In genomic region chr9:69566996-69567395, GRCm38 (mm10) we compare ENCODE assay signal across 17 mouse cellular contexts.
A peak's percentile ranks its signal among the peaks of the same experiment; 100 is the strongest.
DNase-seq lines count a peak whose midpoint lies in the region; ATAC-seq and TF ChIP-seq lines count a peak whose summit lies in the region.
"Had no signal": no experiment of that assay in that cellular context is flagged by ENCODE, and none has a peak within 500 bp of the region (broad histone marks: within the 10 kb centered on the region; RNA-seq: fewer than 3 reads in every experiment).

No protein-coding gene starts in this region.

- 38% methylated on average over 6 of the region's 6 CpGs for WGBS in heart, embryonic 11.5 days (ENCODE audit: insufficient replicate concordance)
- 67% methylated on average over 6 of the region's 6 CpGs for WGBS in forebrain, postnatal 0 days

- no peak for ATAC-seq in heart, embryonic 11.5 days (replicated peaks; ENCODE audit: insufficient number of reproducible peaks, low FRiP score, low TSS enrichment)
- ATAC-seq in forebrain, postnatal 0 days = no peak
- ATAC-seq: forebrain, embryonic 15.5 days; liver, embryonic 12.5 days had no signal

- TF ChIP-seq CTCF in forebrain, postnatal 0 days (IDR thresholded peaks at IDR 0.05; ENCODE audit: low read depth) = no peak

- no peak overlapping the region for H3K27ac ChIP-seq in heart, embryonic 11.5 days (ENCODE audit: low read depth, low read length)
- no peak overlapping the region for H3K27ac ChIP-seq in forebrain, postnatal 0 days (ENCODE audit: low read depth, low read length)
- H3K27ac ChIP-seq: forebrain, embryonic 15.5 days; hindbrain, embryonic 14.5 days; liver, embryonic 12.5 days; midbrain, embryonic 10.5 days; neural tube, embryonic 15.5 days had no signal

- H3K4me1 ChIP-seq in heart, embryonic 11.5 days (ENCODE audit: control insufficient read depth, insufficient read depth, low read length) = no peaks in the 10 kb centered on the region
- H3K4me1 ChIP-seq in forebrain, postnatal 0 days (ENCODE audit: insufficient read depth) = no peaks in the 10 kb centered on the region
- H3K4me1 ChIP-seq: forebrain, embryonic 15.5 days; liver, embryonic 12.5 days; neural tube, embryonic 15.5 days had no signal

- H3K36me3 ChIP-seq in heart, embryonic 11.5 days (ENCODE audit: control insufficient read depth, insufficient read depth, low read length) = no peaks in the 10 kb centered on the region
- H3K36me3 ChIP-seq in forebrain, postnatal 0 days (ENCODE audit: insufficient read depth) = no peaks in the 10 kb centered on the region
- H3K36me3 ChIP-seq: forebrain, embryonic 15.5 days; liver, embryonic 12.5 days; midbrain, embryonic 10.5 days; neural tube, embryonic 15.5 days had no signal

- no peak overlapping the region for H3K4me2 ChIP-seq in heart, embryonic 11.5 days
- no peak overlapping the region for H3K4me2 ChIP-seq in forebrain, postnatal 0 days (ENCODE audit: low read depth)
- H3K4me2 ChIP-seq: forebrain, embryonic 15.5 days; hindbrain, embryonic 14.5 days; liver, embryonic 12.5 days; neural tube, embryonic 15.5 days had no signal

- no peaks in the 10 kb centered on the region for H3K27me3 ChIP-seq in heart, embryonic 11.5 days (ENCODE audit: control insufficient read depth, insufficient read depth, low read length)
- no peaks in the 10 kb centered on the region for H3K27me3 ChIP-seq in forebrain, postnatal 0 days (ENCODE audit: insufficient read depth, low read length)
- H3K27me3 ChIP-seq: CH12.LX; forebrain, embryonic 15.5 days; liver, embryonic 12.5 days had no signal

- no peak overlapping the region for H3K9ac ChIP-seq in heart, embryonic 11.5 days (ENCODE audit: low read depth, low read length)
- no peak overlapping the region for H3K9ac ChIP-seq in forebrain, postnatal 0 days
- H3K9ac ChIP-seq: forebrain, embryonic 15.5 days; hindbrain, embryonic 14.5 days; liver, embryonic 12.5 days; neural tube, embryonic 15.5 days had no signal

- no peaks in the 10 kb centered on the region for H3K9me3 ChIP-seq in heart, embryonic 11.5 days (replicated peaks; ENCODE audit: control insufficient read depth, low read length)
- no peaks in the 10 kb centered on the region for H3K9me3 ChIP-seq in forebrain, postnatal 0 days (ENCODE audit: low read length)
- H3K9me3 ChIP-seq: forebrain, embryonic 15.5 days; liver, embryonic 12.5 days; midbrain, embryonic 10.5 days; neural tube, embryonic 15.5 days had no signal

- peak; percentile 20 for DNase-seq in heart, postnatal 4 days
- DNase-seq in ovary, adult 18-20 months (ENCODE audit: low spot score) = peak; percentile 12
- no peak for DNase-seq in ovary, postnatal 10 days (ENCODE audit: low spot score)
- DNase-seq in adrenal gland, postnatal 10 days = peak; percentile 63
- DNase-seq in lung, postnatal 14 days = peak; percentile 27
- no peak for DNase-seq in thymus, postnatal 25 days
- no peak for DNase-seq in forebrain, postnatal 0 days
- DNase-seq: cerebellum, adult 11 months; heart, adult 18-20 months; layer of hippocampus, adult 9-11 months had no signal

- H3K4me3 ChIP-seq in heart, embryonic 11.5 days (ENCODE audit: low read depth, low read length) = no peak overlapping the region
- H3K4me3 ChIP-seq in forebrain, postnatal 0 days (ENCODE audit: low read depth, low read length) = no peak overlapping the region
- H3K4me3 ChIP-seq: forebrain, embryonic 15.5 days; liver, embryonic 12.5 days; midbrain, embryonic 10.5 days; neural tube, embryonic 15.5 days had no signal

Comparison
In these comparisons a context has a peak if more than half of its experiments do, and no peak if none do; other contexts are left out.
1. DNase-seq: peak in heart, postnatal 4 days (single experiment), ovary, adult 18-20 months (single experiment), adrenal gland, postnatal 10 days (single experiment) and lung, postnatal 14 days (single experiment); none in ovary, postnatal 10 days (single experiment), thymus, postnatal 25 days (single experiment) and forebrain, postnatal 0 days (single experiment).